Mouse (Mus musculus) liver, embryonic 15.5 days (tissue): ENCODE measurements around the gene Zfp697. TPM values are rescaled to one million over a fixed set of nuclear protein-coding genes. Genes with fewer than 3 reads are reported as not detected.
"Not testable (repeated sequence)": the region's sequence is repeated elsewhere in the genome, so short reads cannot be mapped to it uniquely, and the experiment has no call there.

Experiments used
- ATAC-seq: fragments of 200-750 bp; cut with Nextera tagmentation; 2 replicates; pipeline ENCODE4 v1.8.0; 2017; ENCODE audit warnings: moderate number of reproducible peaks, mild to moderate bottlenecking, moderate library complexity; ENCODE audit not compliant: insufficient read depth
- H3K27ac ChIP-seq: fragments of 300-500 bp; sonication (generic); replicated peaks from 2 replicates; pipeline ENCODE4 v1.5.1; 2015; ENCODE audit warnings: mild to moderate bottlenecking, inconsistent platforms
- H3K27me3 ChIP-seq: fragments of 300-500 bp; sonication (generic); 2 replicates; pipeline ENCODE4 v1.6.1; 2015; ENCODE audit warnings: mild to moderate bottlenecking, inconsistent platforms
- H3K36me3 ChIP-seq: fragments of 300-500 bp; sonication (generic); replicated peaks from 2 replicates; pipeline ENCODE4 v1.6.1; 2015; ENCODE audit warnings: moderate library complexity, mild to moderate bottlenecking, inconsistent platforms
- H3K4me1 ChIP-seq: fragments of 300-500 bp; sonication (generic); replicated peaks from 2 replicates; pipeline ENCODE4 v1.6.1; 2015; ENCODE audit warnings: inconsistent platforms
- H3K4me2 ChIP-seq: fragments of 300-500 bp; sonication (generic); 2 replicates; pipeline ENCODE4 v1.6.1; 2015; ENCODE audit warnings: moderate library complexity, mild to moderate bottlenecking, inconsistent platforms
- H3K4me3 ChIP-seq: fragments of 300-500 bp; sonication (generic); replicated peaks from 2 replicates; pipeline ENCODE4 v1.5.1; 2015; ENCODE audit warnings: mild to moderate bottlenecking, inconsistent platforms
- H3K9ac ChIP-seq: fragments of 300-500 bp; sonication (generic); 2 replicates; pipeline ENCODE4 v1.6.1; 2015; ENCODE audit warnings: moderate library complexity, mild to moderate bottlenecking, inconsistent platforms
- H3K9me3 ChIP-seq: fragments of 300-500 bp; sonication (generic); replicated peaks from 2 replicates; pipeline ENCODE4 v1.6.1; 2016; ENCODE audit warnings: inconsistent platforms
- WGBS: fragments of 180-500 bp; shearing (Covaris S2); methylation state at CpG from one replicate; pipeline ENCODE4 v1.1.7; 2015; ENCODE audit warnings: mixed read lengths; ENCODE audit not compliant: insufficient replicate concordance; 5-methylcytosine and 5-hydroxymethylcytosine counted together
- polyA plus RNA-seq: library from polyadenylated mRNA; unstranded; fragments of >200 nt; fragmentation: Nextera tagmentation; extraction: Ambion mirVana; gene quantifications from 2 replicates; pipeline ENCODE4 v1.2.1, GENCODE M21; 2015

Gene Zfp697
- polyA plus RNA-seq, 1 experiment from 2014 or later, result 2.1 TPM

DNA sequence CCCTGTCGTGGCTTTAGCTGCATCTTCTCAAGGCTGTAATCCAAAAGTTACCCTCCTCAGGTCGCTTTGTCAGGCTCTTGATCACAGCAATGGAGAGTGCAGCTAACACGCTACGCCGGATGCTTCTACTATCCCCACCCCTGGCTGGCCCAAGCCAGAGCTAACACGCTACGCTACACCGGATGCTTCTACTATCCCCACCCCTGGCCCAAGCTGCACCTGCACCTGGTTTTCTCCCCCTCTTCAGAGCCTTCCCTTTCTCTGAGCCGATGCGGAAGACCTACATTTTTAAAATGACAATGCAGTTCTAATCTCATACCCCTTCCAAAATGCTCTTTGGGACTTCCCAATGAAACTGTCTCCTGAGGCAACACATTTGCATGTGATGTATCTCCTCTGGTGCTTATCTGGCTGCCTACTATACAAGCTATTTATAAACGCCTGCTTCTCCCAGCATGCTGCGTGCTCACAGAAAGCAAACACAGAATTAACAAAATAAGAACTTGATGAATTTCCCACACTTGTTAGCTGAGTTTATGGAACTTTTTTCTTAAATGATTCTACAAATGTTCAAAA is 24.4 kb downstream of the Zfp697 start:
- not testable (repeated sequence) for H3K4me3 ChIP-seq, H3K9me3 ChIP-seq, H3K9ac ChIP-seq, ATAC-seq, H3K36me3 ChIP-seq, H3K27me3 ChIP-seq, H3K4me1 ChIP-seq, H3K4me2 ChIP-seq
- 0 out of 2 replicates have a peak overlapping the region, but pooled peaks have one; percentile 14 for H3K27ac ChIP-seq
- WGBS, result 58% methylated on average over 12 of the region's 12 CpGs

DNA sequence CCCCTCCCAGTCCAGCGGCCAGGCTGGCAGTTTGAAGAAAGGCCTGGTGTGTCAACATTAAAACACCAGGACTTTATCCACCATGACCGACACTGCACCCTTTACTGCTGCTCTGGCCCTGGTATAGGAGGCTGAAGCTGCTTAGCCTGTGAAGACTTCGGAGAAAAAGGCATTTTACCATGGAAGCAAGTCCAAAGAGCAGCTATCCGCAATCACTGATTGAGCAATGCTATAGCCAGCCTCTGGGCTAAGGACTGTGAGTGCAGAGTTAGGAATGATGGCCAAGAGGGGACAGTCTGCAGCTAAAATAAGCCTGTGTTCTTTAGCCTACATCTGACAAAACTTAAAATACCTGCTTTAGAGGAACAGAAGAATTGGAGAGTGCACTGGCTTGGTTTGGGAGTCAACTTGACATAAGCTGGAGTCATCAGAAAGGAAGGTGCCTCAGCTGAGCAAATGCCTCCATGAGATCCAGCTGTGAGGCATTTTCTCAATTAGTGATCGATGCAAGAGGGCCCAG is 25.1 kb downstream of the Zfp697 start:
- not testable (repeated sequence) for H3K27me3 ChIP-seq, H3K9me3 ChIP-seq, H3K36me3 ChIP-seq, H3K4me3 ChIP-seq, H3K9ac ChIP-seq, H3K4me1 ChIP-seq, H3K4me2 ChIP-seq
- ATAC-seq, result peak; percentile 60; the same call in 1 of the 2 replicates
- 47% methylated on average over 5 of the region's 5 CpGs for WGBS
- H3K27ac ChIP-seq, result 0 out of 2 replicates have a peak overlapping the region, but pooled peaks have one; percentile 14

DNA sequence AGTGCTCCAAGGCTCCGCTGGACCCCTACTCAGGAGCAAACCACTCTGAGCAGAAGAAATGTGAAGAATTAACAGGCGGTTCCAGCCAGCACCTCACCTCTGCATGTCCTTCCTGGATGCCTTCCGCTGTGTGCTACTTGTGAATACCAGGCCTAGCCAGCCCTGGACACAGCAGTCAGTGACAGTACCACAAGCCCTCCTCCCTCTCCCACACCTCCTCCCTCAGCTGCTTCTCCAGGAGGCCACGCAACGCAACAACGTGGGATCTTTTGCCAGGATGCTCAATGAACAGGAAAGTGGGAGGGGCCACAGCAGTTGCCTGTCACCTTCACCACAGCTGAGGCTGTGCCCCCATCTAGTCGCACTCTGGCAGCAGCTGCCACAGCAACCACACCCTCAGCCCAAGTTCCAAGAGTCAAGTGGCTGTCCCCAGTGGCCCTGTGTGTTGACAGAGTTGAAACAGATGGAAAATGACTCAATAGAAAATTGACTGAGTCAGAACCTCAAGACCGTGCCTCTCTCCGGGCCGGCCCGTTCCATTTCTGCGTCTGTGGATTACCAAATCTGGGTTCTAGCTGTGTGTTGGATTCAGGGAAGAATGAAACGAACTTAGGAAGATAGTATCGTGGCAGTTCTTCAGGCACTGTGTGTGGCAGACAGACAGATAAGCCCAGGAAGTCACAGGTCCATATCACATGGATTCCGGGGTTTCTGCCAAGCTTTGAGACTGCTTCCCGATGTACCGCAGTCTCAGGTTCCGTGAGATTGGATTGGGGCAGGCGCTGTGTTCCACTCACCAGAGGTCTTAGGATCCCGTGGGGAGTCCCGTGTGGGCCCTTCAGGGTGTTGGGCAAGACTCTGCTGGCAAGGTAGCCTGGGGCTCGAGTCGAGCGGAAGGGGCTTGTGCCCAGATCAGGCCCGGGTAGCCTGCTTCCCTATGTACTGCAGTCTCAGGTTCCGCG is 28.6 kb downstream of the Zfp697 start:
- WGBS, result 74% methylated on average over 16 of the region's 27 CpGs
- not testable (repeated sequence) for H3K9ac ChIP-seq, H3K4me3 ChIP-seq, H3K4me1 ChIP-seq, H3K9me3 ChIP-seq, H3K27ac ChIP-seq, H3K4me2 ChIP-seq, H3K27me3 ChIP-seq, H3K36me3 ChIP-seq, ATAC-seq

DNA sequence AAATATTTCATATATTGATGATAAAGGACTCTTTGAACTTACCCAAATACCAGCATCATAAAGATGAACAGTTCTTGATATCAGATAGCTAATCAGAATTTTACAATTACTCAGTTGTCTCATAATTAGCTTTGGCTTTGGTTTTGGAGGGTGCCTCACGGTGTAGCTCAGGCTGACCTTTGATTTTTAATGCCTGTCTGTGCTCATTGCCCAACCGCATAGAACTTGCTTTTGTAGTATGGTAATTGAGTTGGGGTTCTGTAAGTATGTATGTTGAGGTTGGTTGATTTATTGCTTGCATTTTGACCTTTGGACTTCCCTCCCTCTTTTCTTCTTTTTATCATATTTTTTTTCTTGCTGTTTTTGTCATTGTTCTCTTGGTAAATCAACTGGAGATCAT is 31.5 kb downstream of the Zfp697 start:
- H3K36me3 ChIP-seq, result no peaks in the 10 kb centered on the region

DNA sequence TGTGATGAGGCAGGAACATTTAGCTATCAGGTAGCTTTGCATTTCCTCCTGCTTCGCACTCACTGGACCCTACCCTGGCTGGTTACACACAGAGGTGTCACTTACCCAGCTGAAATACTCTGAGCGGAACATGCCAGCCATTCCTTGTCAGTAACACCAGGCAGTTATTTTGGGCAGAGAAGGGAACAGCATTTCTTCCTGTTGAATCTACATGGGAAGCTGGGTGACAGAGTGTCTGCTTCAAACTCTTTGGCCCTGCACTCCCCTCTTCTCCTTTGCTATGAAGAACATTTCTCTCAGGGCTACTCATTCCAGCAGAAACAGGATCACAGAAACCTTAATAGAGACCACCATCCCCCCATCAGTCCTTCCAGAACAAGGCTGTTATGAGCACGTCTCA is 32.0 kb downstream of the Zfp697 start:
- no peak for ATAC-seq
- no peak overlapping the region for H3K27ac ChIP-seq
- 51% methylated on average over 3 of the region's 3 CpGs for WGBS

More for the DNA sequence above, 31.5 kb downstream of the Zfp697 start:
- Histone ChIP-seq H3K4me1 (peaks cover 24% of the 10 kb centered on the region), H3K9me3 (no peaks in the 10 kb centered on the region), H3K27ac (no peak overlapping the region), H3K4me2 (no peak overlapping the region), H3K27me3 (no peaks in the 10 kb centered on the region), H3K4me3 (no peak overlapping the region), H3K9ac (no peak overlapping the region)
- ATAC-seq, result no peak
- WGBS, result 54% methylated on average over 2 of the region's 2 CpGs

DNA sequence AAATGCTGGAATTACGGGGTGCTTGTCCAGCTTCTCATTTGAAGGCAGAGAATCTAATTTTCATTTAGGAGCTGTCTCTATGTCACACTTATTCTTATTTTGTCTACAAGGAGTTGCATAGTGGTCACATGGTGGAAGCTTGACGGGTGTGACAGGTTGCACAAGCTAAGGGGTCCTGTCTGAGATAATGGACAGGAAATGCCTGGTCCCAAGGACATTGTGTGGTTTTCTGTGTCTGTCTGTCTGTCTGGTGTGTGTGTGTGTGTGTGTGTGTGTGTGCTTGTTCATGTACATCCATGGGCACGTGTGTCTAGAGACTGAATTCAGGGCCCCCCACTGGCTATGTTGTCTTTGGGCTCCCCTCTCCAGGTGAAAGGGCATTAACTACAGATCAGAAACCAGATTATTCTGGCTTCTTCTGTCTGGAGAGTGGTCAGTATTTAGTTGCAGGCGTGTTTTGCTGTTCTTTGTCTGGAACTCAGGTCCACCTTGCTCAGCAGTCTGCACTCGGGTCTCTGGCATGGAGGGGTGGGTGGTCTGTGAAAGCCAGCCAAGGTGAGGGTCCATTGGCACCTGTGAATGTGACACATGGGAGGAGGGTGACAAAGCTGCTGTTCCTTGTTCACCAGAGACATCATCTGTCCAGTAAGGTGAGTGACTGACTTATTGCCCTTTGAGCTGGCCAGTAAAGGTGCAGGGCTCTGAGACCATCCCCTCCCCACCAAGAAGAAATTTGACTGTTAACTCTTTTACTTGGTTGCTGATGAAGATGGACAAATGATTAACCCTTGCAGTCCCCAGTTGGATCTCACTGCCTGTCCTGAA is 34.4 kb downstream of the Zfp697 start:
- ATAC-seq, result no peak
- Histone ChIP-seq H3K4me1 (peaks cover 24% of the 10 kb centered on the region), H3K4me2 (no peak overlapping the region), H3K9ac (no peak overlapping the region), H3K27me3 (no peaks in the 10 kb centered on the region), H3K9me3 (no peaks in the 10 kb centered on the region), H3K4me3 (no peak overlapping the region), H3K36me3 (no peaks in the 10 kb centered on the region), H3K27ac (no peak overlapping the region)
- WGBS, result 30% methylated on average over 5 of the region's 5 CpGs

More for the DNA sequence above, 32.0 kb downstream of the Zfp697 start:
- no peaks in the 10 kb centered on the region for H3K9me3 ChIP-seq
- no peak overlapping the region for H3K4me2 ChIP-seq
- no peaks in the 10 kb centered on the region for H3K36me3 ChIP-seq
- no peak overlapping the region for H3K4me3 ChIP-seq
- no peak overlapping the region for H3K9ac ChIP-seq
- no peaks in the 10 kb centered on the region for H3K27me3 ChIP-seq
- H3K4me1 ChIP-seq, result peaks cover 24% of the 10 kb centered on the region

DNA sequence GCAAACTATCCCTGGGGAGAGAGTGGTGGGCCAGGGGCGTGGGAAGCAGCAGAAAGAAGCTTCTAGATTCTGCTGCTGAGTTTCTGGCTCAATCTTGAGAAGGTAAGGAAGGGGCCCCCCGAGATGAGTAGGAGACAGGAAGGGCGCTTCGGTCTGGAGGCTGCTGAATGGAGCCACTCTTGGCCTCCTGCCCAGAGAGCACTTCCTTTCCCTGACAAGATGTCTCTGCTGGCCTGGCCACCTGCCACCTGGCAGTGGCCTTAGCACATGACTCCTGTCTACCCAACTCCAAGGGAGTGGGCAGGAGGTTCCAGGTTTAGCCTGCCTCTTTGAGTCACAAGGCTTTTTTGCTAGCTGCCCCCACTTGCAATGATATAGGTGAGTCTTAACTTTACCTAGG is 35.1 kb downstream of the Zfp697 start:
- WGBS, result 9% methylated on average over 4 of the region's 4 CpGs
- no peaks in the 10 kb centered on the region for H3K9me3 ChIP-seq
- no peak overlapping the region for H3K4me2 ChIP-seq
- no peak overlapping the region for H3K9ac ChIP-seq
- H3K36me3 ChIP-seq, result no peaks in the 10 kb centered on the region
- H3K4me1 ChIP-seq, result peaks cover 24% of the 10 kb centered on the region
- ATAC-seq, result peak; percentile 43; the same call in 1 of the 2 replicates
- no peaks in the 10 kb centered on the region for H3K27me3 ChIP-seq
- no peak overlapping the region for H3K27ac ChIP-seq
- H3K4me3 ChIP-seq, result no peak overlapping the region

DNA sequence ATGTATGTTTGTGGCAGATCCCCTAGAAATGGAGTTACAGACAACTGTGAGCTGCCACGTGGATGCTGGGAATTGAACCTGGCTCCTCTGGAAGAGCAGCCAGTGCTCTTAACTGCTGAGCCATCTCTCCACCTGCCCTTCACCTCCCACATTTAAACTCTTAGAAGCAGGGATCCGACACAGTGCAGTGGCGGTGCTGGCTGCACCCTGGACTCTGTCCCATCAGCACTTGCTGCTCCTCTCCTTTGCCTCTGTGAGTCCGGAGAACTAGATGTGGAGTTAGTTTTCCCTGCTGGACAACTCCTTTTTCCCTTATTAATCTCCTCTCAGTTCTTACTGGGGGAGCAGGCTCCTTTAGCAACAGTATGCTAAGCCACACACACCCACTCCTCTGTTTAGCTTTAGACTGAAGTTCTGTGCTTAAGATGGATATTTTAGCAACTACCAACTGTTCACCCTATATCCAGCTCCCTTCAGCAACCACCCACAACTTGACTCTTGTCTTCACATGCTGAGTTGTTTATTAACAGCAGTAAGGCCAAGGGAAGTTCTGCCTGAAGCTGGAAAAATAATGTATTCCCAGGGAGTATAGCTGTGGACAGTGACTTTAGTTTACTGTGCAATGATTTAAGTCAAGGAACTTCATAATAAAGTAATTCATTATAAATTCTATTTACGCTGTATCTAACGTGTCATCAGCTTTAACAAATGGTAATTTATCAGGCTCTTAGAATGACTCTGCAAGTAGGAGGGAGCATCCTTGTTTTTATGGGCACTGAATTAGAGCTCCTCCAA is 36.9 kb downstream of the Zfp697 start:
- no peak overlapping the region for H3K4me3 ChIP-seq
- no peak overlapping the region for H3K4me2 ChIP-seq
- no peaks in the 10 kb centered on the region for H3K36me3 ChIP-seq
- WGBS, result 52% methylated on average over 6 of the region's 6 CpGs
- no peaks in the 10 kb centered on the region for H3K27me3 ChIP-seq
- H3K9ac ChIP-seq, result no peak overlapping the region
- H3K9me3 ChIP-seq, result no peaks in the 10 kb centered on the region
- peaks cover 19% of the 10 kb centered on the region for H3K4me1 ChIP-seq
- no peak overlapping the region for H3K27ac ChIP-seq
- ATAC-seq, result peak; percentile 47; the same call in 1 of the 2 replicates

DNA sequence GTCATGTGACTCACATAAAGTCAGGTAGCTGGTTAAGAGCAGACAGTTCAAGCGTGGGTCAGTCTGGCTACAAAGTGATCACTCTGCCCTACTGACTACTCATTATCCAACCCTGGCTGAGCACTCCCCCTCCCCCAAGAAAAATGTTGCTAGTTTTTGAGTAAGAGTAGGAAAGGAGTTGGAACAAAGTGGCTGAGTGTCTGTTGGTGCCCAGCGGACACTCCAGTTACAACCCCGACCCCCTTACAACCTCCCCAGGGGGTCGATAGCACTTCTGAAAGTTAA is 37.5 kb downstream of the Zfp697 start:
- Histone ChIP-seq H3K9ac (no peak overlapping the region), H3K27me3 (no peaks in the 10 kb centered on the region), H3K4me1 (peaks cover 19% of the 10 kb centered on the region), H3K4me3 (no peak overlapping the region), H3K27ac (no peak overlapping the region), H3K9me3 (no peaks in the 10 kb centered on the region), H3K4me2 (no peak overlapping the region), H3K36me3 (no peaks in the 10 kb centered on the region)
- no peak for ATAC-seq
- 54% methylated on average over 4 of the region's 4 CpGs for WGBS

DNA sequence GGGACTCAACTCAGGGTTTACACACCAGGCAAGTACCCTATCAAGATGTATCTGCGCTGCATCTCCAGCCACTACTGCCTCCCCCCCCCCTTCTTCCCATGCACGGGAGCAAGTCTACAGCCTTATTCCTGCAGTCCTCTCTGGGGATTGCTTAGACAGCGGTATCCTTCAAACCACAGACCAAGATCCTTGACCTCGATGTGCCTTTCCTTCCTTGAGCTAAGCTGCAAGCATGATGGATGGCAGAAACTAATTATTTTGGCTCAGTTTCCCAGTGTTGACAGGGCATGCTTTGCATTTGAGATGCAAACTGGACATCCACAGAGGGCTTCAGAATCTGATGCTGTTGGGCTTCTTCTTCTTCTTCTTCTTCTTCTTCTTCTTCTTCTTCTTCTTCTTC is 40.7 kb downstream of the Zfp697 start:
- ATAC-seq, result no peak
- Histone ChIP-seq H3K9ac (no peak overlapping the region), H3K27me3 (peaks cover 19% of the 10 kb centered on the region), H3K36me3 (no peaks in the 10 kb centered on the region), H3K4me2 (no peak overlapping the region), H3K4me1 (peaks cover 12% of the 10 kb centered on the region), H3K9me3 (no peaks in the 10 kb centered on the region), H3K4me3 (no peak overlapping the region), H3K27ac (no peak overlapping the region)
- WGBS, result 51% methylated on average over 4 of the region's 4 CpGs
